Mouse (Mus musculus): ENCODE results near the gene Nxnl1. TPM values are rescaled to one million over a fixed set of nuclear protein-coding genes. Genes with fewer than 3 reads are reported as not detected.

Nxnl1 gene
- polyA plus RNA-seq (2014; fragmentation: Nextera tagmentation; extraction: Ambion mirVana): 0.16 and 0.27 TPM in 2 replicates

DNA sequence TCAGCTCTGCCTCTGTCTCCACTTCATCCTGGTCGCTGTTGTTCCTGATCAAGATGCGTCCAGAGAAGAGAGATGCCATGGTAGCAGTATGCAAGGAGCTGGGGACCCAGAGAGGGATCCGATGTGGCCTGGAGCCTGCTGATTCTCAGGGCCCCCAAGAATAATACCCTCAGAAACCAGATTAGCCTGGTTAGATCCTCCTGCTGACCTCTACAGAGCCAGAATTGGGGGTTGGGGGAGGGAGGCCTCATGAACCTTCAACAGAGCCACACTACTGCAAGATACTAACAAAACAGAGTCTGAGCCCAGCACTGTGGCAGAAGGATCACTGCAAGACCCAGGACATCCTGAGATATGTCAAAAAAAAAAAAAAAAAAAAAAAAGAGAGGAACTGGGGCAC, at the start of gene Nxnl1:
Nxnl1 (minus strand) TSS at position 101 of the 400 bp plus-strand sequence.
- Histone ChIP-seq H3K9me3 (ENCODE audit: control insufficient read depth, low read length) (peaks cover 8% of the 10 kb centered on the region), H3K4me1 (ENCODE audit: control insufficient read depth, insufficient read depth, low read length) (peaks cover 28% of the 10 kb centered on the region; the same call in 1 of the 2 replicates), H3K27ac (ENCODE audit: low read depth, low read length) (no peak within 1 kb of the TSS), H3K4me2 (replicated peaks; ENCODE audit: low read depth, low read length) (no peak within 1 kb of the TSS), H3K36me3 (ENCODE audit: control insufficient read depth, insufficient read depth, low read length) (no peaks in the 10 kb centered on the region), H3K9ac (ENCODE audit: low read depth, low read length) (no peak within 1 kb of the TSS), H3K4me3 (ENCODE audit: low read length) (no peak within 1 kb of the TSS), H3K27me3 (ENCODE audit: control insufficient read depth, insufficient read depth, low read length) (peaks cover 18% of the 10 kb centered on the region)
- no peak for ATAC-seq (ENCODE audit: low FRiP score, low TSS enrichment)
- WGBS: 52% methylated on average over 3 of the region's 3 CpGs

DNA sequence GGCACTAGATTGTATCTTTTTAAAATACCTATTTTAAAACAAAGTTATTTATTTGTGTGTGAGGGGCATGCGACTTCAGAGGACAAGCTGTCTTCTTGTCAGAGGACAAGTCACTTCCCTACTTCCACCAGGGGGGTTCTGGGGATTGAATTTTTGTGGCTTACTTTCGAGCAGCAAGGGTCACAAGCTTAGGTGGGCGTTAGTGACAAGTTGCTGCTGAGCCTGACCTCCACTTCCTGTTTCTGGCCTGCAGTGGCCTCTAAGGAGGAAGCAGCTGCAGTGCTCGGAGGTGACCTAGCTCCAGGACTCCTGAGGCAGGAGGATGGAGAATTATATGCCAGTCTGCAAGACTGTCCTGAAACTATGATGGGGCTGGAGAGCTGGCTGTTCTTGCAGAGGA, 47.0 kb upstream of the Nxnl1 start:
- 39% methylated on average over 4 of the region's 4 CpGs for WGBS
- Histone ChIP-seq H3K36me3 (ENCODE audit: control insufficient read depth, insufficient read depth, low read length) (peaks cover 41% of the 10 kb centered on the region), H3K4me3 (ENCODE audit: low read length) (no peak overlapping the region), H3K4me1 (ENCODE audit: control insufficient read depth, insufficient read depth, low read length) (peaks cover 11% of the 10 kb centered on the region), H3K27ac (ENCODE audit: low read depth, low read length) (no peak overlapping the region), H3K4me2 (replicated peaks; ENCODE audit: low read depth, low read length) (no peak overlapping the region), H3K9me3 (ENCODE audit: control insufficient read depth, low read length) (no peaks in the 10 kb centered on the region), H3K9ac (ENCODE audit: low read depth, low read length) (no peak overlapping the region), H3K27me3 (ENCODE audit: control insufficient read depth, insufficient read depth, low read length) (no peaks in the 10 kb centered on the region)
- no peak for ATAC-seq (ENCODE audit: low FRiP score, low TSS enrichment)

GRCm38 (mm10) chr8:71612141-71612540, 45.7 kb upstream of the Nxnl1 start:
- Histone ChIP-seq H3K27me3 (ENCODE audit: control insufficient read depth, insufficient read depth, low read length) (no peaks in the 10 kb centered on the region), H3K4me1 (ENCODE audit: control insufficient read depth, insufficient read depth, low read length) (peaks cover 11% of the 10 kb centered on the region), H3K4me3 (ENCODE audit: low read length) (peak overlapping the region; percentile 67), H3K9me3 (ENCODE audit: control insufficient read depth, low read length) (no peaks in the 10 kb centered on the region), H3K27ac (ENCODE audit: low read depth, low read length) (no peak overlapping the region), H3K9ac (ENCODE audit: low read depth, low read length) (peak overlapping the region; percentile 73), H3K36me3 (ENCODE audit: control insufficient read depth, insufficient read depth, low read length) (peaks cover 29% of the 10 kb centered on the region), H3K4me2 (replicated peaks; ENCODE audit: low read depth, low read length) (peak overlapping the region; percentile 56)
- no peak for ATAC-seq (ENCODE audit: low FRiP score, low TSS enrichment)
- WGBS: 56% methylated on average over 5 of the region's 5 CpGs

DNA sequence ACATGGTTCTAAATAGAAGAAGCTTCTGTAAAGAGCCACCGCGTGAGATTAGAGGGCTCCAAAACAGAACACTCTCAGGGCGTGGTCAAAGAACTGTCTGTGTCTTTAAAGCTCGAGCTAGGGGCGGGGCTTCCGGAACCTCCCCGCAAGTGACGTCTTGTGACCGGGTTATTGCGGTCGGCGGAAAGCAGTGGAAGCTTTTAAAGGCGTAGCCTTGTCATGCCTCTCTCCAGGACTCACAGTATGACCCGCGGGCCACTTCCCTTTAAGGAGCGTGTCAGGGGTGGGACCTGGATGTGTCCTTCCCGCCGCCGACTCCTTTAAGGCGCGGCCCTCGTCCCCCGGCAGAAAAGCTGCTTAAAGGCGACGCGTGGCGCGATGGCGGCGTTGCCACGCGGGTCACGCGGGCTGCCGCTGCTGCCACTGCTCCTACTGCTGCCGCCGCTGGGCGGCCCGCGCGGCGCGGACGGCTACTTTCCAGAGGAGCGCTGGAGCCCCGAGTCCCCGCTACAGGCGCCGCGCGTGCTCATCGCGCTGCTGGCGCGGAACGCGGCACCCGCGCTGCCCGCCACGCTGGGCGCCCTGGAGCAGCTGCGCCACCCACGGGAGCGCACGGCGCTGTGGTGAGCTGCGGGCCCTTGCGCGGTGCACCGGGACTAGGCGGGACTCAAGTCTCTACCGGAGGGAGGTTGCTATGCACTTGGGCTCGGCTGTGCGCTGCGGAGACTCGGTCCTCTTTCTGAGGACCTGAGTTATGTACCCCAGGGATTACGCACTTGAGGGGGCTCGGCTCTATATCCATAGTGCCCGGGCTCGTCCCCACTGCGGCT, 44.6 kb upstream of the Nxnl1 start, which contains the start of gene Colgalt1:
Colgalt1 (plus strand) TSS at position 177 of the 830 bp plus-strand sequence.
- H3K4me2 ChIP-seq (replicated peaks; ENCODE audit: low read depth, low read length): peak within 1 kb of the TSS; percentile 56
- ATAC-seq (ENCODE audit: low FRiP score, low TSS enrichment): peak; percentile 99
- peak within 1 kb of the TSS; percentile 67 for H3K4me3 ChIP-seq (ENCODE audit: low read length)
- H3K9me3 ChIP-seq (ENCODE audit: control insufficient read depth, low read length): no peaks in the 10 kb centered on the region
- H3K27me3 ChIP-seq (ENCODE audit: control insufficient read depth, insufficient read depth, low read length): no peaks in the 10 kb centered on the region
- peaks cover 19% of the 10 kb centered on the region for H3K36me3 ChIP-seq (ENCODE audit: control insufficient read depth, insufficient read depth, low read length)
- H3K4me1 ChIP-seq (ENCODE audit: control insufficient read depth, insufficient read depth, low read length): peaks cover 11% of the 10 kb centered on the region
- H3K9ac ChIP-seq (ENCODE audit: low read depth, low read length): peak within 1 kb of the TSS; percentile 73
- under 1% methylated on average over 81 of the region's 82 CpGs for WGBS
- H3K27ac ChIP-seq (ENCODE audit: low read depth, low read length): no peak within 1 kb of the TSS; the same call in 1 of the 2 replicates

DNA sequence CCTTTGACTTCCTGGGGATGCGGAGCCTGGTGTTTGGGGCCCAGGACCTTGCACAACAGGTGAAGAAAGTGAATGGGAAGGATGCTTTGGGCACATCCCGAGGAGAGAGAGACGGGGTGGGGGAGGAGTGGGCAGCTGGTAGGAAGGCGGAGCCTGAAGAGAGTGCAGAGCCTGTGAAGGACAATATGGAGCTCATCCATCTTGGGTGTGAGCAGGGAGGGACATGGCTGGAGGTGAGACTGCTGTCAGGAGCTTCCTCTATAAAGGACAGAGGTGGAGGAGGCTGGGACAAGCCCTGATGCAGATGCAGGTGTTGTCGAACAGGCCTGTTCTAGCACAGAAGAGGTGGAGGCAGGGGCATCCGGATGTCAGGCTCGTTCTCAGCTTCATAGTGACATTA, 37.6 kb upstream of the Nxnl1 start:
- ATAC-seq (ENCODE audit: low FRiP score, low TSS enrichment): no peak
- no peak overlapping the region for H3K9ac ChIP-seq (ENCODE audit: low read depth, low read length)
- 61% methylated on average over 7 of the region's 7 CpGs for WGBS
- no peaks in the 10 kb centered on the region for H3K36me3 ChIP-seq (ENCODE audit: control insufficient read depth, insufficient read depth, low read length)
- peaks cover 24% of the 10 kb centered on the region for H3K27me3 ChIP-seq (ENCODE audit: control insufficient read depth, insufficient read depth, low read length)
- no peaks in the 10 kb centered on the region for H3K9me3 ChIP-seq (ENCODE audit: control insufficient read depth, low read length)
- peaks cover 15% of the 10 kb centered on the region for H3K4me1 ChIP-seq (ENCODE audit: control insufficient read depth, insufficient read depth, low read length)
- no peak overlapping the region for H3K27ac ChIP-seq (ENCODE audit: low read depth, low read length)
- no peak overlapping the region for H3K4me3 ChIP-seq (ENCODE audit: low read length)
- H3K4me2 ChIP-seq (replicated peaks; ENCODE audit: low read depth, low read length): no peak overlapping the region

GRCm38 (mm10) chr8:71602666-71603334, 36.4 kb upstream of the Nxnl1 start:
- Histone ChIP-seq H3K9ac (ENCODE audit: low read depth, low read length) (peak overlapping the region; percentile 50), H3K4me3 (ENCODE audit: low read length) (peak overlapping the region; percentile 29), H3K27ac (ENCODE audit: low read depth, low read length) (no peak overlapping the region), H3K4me1 (ENCODE audit: control insufficient read depth, insufficient read depth, low read length) (peaks cover 15% of the 10 kb centered on the region), H3K36me3 (ENCODE audit: control insufficient read depth, insufficient read depth, low read length) (no peaks in the 10 kb centered on the region), H3K4me2 (replicated peaks; ENCODE audit: low read depth, low read length) (peak overlapping the region; percentile 63), H3K27me3 (ENCODE audit: control insufficient read depth, insufficient read depth, low read length) (peaks cover 24% of the 10 kb centered on the region), H3K9me3 (ENCODE audit: control insufficient read depth, low read length) (no peaks in the 10 kb centered on the region)
- peak; percentile 84 for ATAC-seq (ENCODE audit: low FRiP score, low TSS enrichment)
- 1% methylated on average over 32 of the region's 32 CpGs for WGBS

GRCm38 (mm10) chr8:71601939-71602665, 35.7 kb upstream of the Nxnl1 start:
- Histone ChIP-seq H3K27ac (ENCODE audit: low read depth, low read length) (no peak overlapping the region), H3K27me3 (ENCODE audit: control insufficient read depth, insufficient read depth, low read length) (peaks cover 24% of the 10 kb centered on the region), H3K9me3 (ENCODE audit: control insufficient read depth, low read length) (no peaks in the 10 kb centered on the region), H3K36me3 (ENCODE audit: control insufficient read depth, insufficient read depth, low read length) (no peaks in the 10 kb centered on the region), H3K4me1 (ENCODE audit: control insufficient read depth, insufficient read depth, low read length) (peaks cover 15% of the 10 kb centered on the region), H3K4me3 (ENCODE audit: low read length) (peak overlapping the region; percentile 29), H3K9ac (ENCODE audit: low read depth, low read length) (peak overlapping the region; percentile 50), H3K4me2 (replicated peaks; ENCODE audit: low read depth, low read length) (peak overlapping the region; percentile 63)
- peak; percentile 14 for ATAC-seq (ENCODE audit: low FRiP score, low TSS enrichment)
- 3% methylated on average over 64 of the region's 65 CpGs for WGBS

DNA sequence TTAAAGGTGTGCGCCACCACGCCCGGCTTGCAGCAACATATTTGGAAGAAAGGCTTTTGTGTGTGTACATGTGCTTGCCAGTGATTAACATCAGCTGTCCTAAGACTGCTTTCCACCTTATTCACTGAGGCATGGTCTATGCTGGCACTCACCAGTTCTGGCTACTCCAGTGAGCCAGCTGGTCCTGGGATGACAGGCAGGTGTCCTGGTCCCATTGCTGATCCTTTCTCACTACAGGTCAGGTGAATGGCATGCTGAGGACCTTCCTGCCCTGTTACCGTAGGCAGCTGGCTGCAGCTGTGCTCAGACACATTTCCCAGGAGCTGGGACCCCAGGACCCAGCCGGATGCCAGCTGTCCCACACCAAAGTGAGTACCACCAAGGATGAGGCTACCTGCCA, 32.4 kb upstream of the Nxnl1 start:
- Histone ChIP-seq H3K4me3 (ENCODE audit: low read length) (no peak overlapping the region), H3K27me3 (ENCODE audit: control insufficient read depth, insufficient read depth, low read length) (peaks cover 21% of the 10 kb centered on the region), H3K36me3 (ENCODE audit: control insufficient read depth, insufficient read depth, low read length) (no peaks in the 10 kb centered on the region; the same call in 1 of the 2 replicates), H3K4me2 (replicated peaks; ENCODE audit: low read depth, low read length) (no peak overlapping the region), H3K27ac (ENCODE audit: low read depth, low read length) (no peak overlapping the region), H3K9ac (ENCODE audit: low read depth, low read length) (no peak overlapping the region), H3K4me1 (ENCODE audit: control insufficient read depth, insufficient read depth, low read length) (peaks cover 15% of the 10 kb centered on the region), H3K9me3 (ENCODE audit: control insufficient read depth, low read length) (no peaks in the 10 kb centered on the region)
- no peak for ATAC-seq (ENCODE audit: low FRiP score, low TSS enrichment)
- 89% methylated on average over 5 of the region's 5 CpGs for WGBS
